Mouse (Mus musculus) kidney, postnatal 25 days (tissue): ENCODE results near the gene Zdhhc7.

Experiments used
- DNase-seq, 2 experiments: peaks; one replicate each; pipeline ENCODE4 v3.0.0; 2021; ENCODE audit warnings: mixed read lengths in 2 of 2

Gene Zdhhc7

DNA sequence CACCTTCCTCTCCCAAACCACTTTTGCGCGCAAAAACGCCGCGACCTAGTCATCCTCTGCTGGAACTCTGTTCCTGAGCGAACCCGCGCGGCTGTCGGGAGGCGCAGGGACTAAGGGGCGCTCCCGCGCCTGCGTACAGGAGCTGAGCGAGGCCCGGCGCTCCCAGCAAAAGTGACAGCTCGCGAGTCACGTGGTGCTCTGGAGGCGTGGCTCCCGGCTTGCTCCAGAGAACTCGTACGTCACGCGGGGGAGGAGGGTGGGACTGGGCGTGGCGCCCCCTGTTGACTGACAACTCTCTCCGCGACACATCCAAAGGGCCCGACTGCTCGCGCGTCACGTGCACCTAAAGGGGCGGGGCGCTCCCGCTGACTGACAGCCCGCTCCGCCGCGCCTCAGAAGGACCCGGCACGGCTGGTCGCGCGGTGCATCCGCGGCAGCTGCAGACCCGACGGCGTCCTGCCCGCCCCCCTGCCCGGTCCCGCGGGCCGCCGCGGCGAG lies 12.5 kb upstream of the Zdhhc7 start, which contains the start of gene 6430548M08Rik:
Gene 6430548M08Rik, plus strand, starts transcription at position 395 of the 498 bp plus-strand sequence.
- peak; percentile 100 for DNase-seq

DNA sequence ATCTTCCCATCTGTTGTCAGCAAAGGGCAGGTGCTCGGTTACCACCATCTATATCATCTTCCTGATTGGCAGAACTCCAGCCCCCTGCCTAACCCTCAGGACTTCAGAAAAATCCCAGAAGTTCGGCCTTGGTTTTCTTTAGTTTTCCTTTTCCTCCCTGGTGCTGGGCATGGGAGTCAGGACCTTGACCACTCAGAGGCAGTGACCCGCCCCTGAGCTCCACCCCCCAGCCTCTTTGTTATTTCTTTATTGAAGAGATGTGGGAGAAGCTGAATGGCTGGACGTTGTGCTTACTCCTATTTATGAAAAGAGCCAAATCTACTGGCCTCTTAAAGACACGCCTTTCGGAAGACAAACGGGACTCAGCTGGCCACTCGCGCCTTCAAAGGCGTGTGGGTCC lies 12.0 kb upstream of the Zdhhc7 start:
- peak; percentile 77 to 87 for DNase-seq

DNA sequence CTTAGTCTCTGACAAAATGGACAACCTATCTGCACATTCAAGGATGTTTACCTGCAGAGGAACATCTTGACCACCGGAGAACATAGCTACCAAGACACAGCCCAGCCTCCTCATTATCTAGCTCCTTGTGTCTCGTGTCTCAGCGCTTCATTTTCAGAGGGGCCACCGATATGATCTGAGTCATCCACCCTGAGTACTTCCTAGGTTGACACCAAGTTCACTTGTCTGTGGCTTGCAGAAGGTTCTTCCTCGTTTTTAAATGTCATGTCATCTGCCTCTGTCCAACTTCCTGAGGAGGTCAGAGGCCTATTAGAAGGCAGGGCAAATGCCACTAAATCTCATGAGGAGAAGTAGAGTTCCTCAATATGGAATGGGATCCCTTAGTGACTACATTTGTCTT lies 11.3 kb upstream of the Zdhhc7 start:
- no peak for DNase-seq

DNA sequence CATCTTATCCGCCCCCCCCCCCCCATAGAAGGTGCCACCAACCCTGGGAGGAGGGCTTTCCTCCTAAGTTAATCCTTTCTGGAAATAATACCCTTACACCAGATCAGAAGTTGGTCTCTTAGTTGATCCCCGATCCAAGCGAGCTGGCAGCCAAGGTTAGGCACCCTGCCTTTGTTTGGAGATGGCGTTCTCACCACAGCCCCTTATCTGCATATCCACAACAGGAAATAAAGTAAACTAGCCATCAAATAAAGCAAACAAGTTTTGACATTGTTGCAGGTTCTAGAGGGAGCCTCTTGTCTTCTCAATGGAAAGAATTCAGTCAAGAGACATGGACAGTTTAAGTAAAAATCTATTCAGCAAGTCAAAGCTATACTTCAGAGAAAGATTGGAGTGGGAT lies 10.1 kb upstream of the Zdhhc7 start:
- DNase-seq: no peak

DNA sequence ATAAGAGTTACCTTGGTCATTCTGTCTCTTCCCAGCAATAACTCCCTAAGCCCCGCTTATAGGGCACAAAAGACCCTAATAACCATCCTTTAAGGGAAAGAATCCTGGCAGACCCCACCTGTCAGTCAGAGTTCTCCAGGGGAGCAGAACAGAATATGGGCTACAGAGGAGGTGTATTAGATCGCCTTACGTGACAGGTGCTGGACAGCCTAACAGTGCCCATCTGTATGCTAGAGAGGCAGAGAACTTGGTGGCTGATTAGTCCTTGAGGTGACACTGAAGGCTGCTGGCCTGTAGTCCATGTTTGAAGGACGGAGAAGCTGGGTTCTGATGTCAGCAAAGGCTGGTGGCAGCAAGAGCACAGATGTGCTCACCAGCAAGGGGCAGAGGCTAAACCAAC lies 9.7 kb upstream of the Zdhhc7 start:
- no peak for DNase-seq

DNA sequence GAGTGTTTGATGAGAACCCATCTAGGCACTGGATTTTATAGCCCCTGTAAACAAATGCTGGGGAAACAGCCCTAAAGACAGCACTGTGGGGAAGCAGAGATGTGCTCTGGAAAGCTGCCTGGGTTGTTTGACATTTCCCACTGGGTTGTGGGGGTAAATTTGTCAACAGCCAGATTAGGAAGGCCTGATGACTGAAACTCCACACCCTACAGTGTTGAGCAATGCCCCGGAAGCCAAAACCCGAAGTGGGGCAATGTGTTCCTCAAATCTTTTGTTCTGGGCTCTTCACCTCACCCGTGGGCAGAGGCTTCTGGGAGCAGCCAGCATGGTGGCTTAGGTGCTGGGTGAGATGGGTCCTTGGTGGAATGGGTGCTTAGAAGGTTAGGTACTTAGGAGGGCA lies 7.9 kb upstream of the Zdhhc7 start:
- no peak for DNase-seq

DNA sequence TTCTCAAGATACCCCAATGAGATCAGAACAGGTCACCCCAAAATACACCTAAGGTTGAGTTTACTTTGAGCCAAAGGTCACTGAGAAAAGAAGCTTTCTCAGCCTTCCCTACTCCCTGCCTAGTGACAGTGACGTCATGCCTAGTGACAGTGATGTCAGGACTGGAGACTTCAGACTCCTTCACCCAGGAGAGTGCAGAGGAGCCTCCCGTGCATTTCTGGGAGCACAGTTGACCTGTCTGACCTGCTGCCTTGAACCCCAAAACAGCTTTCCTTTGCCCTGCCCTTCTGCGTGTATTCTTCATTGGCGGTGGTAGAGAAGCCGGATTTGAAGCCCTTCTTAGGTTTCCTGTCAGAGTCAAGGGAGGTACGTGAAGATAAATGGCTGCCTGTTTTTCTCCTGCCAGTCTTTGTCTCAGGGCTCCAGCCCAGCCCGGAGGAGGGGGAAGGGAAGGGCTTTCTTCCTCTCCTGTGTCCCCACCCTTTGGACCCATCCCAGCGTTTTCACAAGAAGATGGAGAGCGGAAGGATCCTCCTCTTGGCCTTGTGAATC lies 3.5 kb upstream of the Zdhhc7 start:
- DNase-seq: peak; percentile 88 to 92

DNA sequence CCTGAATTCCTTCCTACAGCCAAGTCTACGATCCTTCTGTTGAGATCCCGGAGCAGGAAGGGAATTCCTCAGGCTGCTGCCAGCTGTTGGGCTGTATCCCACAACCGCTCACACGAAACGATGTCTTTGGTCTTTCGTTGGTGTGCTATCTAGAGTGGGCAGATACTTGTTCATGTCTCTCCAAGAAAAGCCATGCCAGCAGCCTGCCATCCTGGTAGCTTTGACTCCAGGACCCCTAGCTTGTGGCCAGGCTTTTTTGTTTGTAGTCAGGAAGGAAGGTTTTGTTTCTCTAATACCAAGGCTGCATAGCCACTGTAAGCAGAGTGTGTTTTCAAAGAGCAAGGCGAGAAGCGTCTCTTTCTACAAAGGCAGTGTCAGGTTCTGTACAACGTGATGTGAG lies 2.6 kb upstream of the Zdhhc7 start:
- DNase-seq: peak in 1 of 2 experiments; percentile 55

DNA sequence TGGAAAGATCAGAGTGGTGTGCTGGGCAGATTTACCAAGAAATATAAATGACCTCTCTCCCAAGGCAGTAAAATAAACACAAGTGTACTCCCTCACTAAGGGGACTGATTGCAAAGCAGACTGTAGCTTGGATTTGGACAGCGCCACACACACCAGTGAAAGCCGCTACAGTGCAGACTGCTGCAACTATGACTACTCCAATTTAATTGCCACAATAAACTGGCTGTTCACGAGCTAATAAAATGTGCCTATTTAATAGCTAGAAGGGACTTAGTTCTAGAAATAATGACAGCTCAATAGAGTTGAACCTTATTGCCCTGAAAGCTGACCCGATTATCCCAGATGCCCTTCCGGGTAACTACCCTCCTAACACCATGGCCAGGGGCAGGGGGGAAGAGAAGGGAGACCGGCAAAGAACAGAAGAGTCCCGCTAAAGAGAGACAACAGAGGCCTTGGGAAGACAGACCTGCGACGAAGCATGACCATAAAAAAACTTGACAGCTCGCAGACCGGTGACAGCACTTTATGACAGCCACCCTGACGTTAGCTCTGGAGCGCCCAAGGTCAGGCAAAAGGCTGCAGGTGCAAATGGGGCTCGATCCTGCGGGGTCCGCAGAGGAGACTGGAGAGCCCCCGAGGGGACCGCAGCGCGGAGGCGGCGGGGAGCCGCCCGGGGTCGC lies 754 bp downstream of the Zdhhc7 start:
- no peak for DNase-seq

DNA sequence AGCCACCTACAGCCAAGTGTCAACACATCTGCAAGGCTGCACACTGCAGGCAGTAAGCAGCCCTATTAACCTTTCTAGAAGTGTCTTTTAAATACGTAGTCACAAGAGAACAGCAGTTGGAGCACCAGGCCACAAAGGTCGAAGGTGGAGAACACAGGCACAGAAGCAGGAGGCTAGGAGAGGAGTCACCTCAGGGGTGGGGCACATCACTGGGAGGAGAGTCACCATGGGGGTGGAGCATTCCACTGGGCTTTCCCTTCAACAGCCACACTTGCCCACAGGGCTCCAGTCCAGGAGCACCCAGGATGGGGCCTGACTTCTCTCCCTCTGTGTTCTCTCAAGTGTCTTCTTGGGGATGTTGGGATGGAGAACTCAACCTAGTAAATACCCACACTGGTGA lies 4.8 kb downstream of the Zdhhc7 start:
- peak in 1 of 2 experiments; percentile 62 for DNase-seq

DNA sequence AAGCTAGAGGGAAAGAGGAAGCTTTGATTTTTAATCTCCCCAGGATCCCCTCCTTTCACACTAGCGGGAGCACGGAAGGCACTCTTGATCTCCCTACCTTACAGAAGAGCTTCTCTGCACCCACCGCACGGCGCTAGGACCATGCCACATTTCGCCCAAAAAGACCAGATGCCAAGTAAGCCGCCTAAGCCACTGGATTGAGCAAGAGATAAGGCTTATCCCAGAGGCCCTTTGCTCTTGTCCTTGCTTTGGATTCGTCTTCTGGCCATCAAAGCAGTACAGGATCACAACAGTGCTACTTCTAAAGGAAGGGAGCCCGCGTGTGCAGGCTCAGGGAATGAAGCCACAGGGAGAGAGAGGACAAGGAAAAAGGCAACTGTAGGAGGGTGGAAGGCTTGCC lies 6.5 kb downstream of the Zdhhc7 start:
- no peak for DNase-seq

DNA sequence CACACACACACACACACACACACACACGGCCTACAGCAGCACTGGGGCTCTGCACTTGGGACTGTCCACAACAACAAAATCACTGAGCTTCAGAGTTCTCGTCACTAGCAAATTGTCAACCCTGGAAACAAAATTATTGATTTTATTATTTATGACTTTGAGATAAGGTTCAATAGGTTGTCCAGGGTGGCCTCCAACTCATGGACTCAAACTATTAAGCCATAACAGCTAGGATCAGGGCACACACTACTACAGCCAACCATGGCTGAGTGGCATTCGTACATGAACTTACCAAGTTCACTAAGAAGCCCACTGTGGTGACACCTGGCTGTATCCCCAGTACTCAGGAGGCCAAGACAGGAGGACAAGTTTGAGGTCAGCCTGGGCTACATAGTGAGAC lies 8.2 kb downstream of the Zdhhc7 start:
- DNase-seq: no peak

DNA sequence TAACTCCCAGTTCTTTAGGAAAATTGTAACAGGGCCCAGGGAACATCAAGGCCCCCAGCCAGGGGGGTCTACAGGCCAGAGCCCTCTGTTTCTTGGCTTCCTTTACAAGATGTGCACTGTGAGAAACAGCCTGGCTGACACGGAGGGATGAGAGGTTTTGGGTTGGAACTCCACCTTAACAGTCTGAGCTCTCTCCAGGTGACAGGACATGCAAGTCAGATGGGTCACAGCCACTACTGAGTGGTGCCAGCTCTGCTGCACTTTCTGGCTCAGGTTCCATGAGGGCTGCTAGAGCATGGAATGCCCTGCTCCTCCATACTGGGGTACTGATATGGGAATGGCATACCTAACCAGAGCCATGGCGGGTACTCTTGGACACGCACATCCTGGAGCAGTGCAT lies 10.2 kb downstream of the Zdhhc7 start:
- no peak for DNase-seq

DNA sequence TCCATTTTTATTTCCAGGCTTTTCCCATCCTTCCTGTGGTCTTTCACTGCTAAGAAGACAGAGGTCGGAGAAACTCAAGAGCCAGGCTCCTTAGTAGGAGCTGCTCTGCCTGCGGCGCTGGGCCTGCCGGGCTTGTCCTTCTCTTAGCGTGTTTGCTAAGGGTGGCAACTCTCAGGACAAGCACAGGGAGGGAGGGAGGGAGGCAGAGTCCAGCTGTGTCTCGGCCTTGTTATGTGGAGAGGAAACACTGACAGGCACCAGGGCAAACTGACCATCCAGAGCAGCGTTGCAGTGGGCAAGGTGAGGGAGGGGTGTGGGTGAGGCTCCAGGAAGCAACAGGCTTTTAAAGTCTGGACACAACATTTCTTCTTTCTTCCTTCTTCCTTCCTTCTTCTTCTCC lies 11.8 kb downstream of the Zdhhc7 start:
- DNase-seq: no peak

DNA sequence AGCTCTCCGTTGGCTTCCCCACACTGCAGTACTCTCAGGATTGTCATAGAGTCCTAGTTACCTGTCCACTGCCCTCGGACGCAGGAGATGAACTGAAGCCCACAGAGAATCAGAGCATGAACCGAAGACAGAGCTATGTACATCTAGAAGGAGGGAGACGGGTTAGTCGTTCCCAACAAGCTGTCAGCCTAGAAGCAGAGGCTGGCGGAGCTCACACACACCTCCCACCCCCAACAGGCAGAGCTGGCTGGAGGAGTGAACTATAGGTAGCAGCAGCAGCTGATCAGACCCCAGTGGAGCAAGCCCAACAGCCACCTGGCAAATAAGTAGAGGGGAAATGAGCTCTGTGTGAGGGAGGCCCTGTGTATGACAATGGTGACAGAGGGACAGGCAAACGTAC lies 16.5 kb downstream of the Zdhhc7 start:
- DNase-seq: no peak

DNA sequence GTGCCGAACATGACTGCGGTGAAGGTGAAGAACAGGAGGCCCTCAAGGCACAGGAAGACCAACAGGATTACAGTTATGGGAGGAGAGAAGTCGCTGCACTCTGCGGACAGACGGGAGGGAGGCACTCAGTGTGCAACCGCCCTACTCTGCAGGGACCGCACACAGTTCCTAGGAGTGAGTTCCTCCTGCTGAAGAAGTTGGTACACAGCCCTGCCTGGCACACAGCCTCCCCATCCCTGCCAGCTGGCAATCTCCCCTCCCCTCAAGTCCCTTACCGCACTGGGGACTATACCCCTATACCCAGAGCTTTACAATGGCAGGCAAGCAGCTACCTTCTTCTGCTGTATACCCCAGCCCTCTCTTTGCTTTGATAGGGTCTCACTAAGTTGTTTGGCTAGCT lies 18.0 kb downstream of the Zdhhc7 start:
- DNase-seq: no peak

DNA sequence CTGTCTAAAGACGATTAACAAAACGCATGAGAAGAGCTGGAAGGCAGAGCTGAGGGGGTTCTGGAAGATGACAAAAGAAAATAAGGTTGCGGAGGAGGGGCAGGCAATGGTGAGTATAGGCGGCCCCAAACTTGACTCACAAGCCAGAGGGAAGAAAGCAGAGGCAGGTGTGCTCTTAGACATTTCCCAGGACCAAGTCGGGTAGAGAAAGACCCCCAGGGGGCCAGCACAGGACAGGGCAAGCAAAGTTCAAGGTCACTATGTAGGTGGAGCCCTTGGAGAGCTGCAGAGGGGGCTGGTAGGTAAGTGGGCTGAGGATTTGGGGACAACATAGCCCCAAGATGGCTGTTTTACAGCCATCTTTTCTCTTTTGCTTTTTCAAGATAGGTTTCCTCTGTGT lies 21.9 kb downstream of the Zdhhc7 start:
- no peak for DNase-seq

DNA sequence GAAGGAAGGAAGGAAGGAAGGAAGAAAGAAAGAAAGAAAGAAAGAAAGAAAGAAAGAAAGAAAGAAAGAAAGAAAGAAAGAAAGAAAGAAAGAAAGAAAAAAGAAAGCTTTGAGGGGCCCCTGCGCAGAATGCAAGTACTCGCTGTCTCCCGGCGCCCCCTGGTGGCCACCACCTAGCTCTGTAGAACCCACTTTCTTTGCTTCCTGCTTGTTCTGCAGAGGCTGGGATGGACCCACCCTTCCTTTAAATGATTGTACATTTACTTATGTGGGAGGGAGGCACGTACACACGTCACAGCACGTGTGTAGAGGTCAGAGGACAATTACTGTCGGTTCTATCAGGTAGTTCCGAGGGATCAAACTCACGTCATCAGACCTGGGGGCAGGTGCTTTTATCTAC lies 23.2 kb downstream of the Zdhhc7 start:
- DNase-seq: peak; percentile 86 to 90

DNA sequence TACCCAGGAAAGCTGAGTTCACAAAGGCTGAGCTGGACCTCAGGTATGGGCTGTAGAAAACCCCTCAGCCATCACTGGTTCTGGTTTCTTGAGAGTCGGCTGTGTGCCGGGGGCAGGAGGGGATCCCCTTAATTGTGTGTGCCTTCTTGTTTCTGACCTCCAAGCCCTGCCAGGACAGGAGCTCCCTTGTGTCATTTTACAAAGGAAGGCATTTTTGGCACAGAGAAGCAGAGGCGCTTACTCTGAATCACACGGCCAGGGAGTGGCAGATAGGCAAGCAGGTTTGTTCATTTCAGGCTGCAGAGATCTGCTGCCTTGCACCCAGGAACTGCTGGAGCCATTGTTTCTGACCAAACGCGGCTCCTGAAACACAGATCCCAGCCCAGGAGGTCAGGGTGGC lies 25.9 kb downstream of the Zdhhc7 start:
- no peak for DNase-seq

DNA sequence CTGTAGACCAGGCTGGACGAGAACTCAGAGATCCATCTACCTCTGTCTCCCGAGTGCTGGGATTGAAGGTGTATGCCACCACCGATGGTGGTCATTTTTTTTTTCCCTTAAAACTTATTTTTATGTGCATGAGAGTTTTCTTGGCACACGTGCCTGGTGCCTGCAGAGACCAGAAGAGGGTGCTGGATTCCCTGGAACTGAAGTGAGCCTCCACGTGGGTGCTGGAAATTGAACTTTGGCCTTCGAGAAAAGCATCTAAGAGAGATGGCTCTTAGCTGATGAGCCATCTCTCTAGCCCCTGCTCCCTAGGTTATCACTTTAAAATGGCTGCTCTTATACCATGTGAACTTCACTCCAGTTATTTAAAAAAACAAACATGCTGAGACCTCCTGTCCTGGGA lies 26.8 kb downstream of the Zdhhc7 start:
- DNase-seq: peak; percentile 54 to 73

DNA sequence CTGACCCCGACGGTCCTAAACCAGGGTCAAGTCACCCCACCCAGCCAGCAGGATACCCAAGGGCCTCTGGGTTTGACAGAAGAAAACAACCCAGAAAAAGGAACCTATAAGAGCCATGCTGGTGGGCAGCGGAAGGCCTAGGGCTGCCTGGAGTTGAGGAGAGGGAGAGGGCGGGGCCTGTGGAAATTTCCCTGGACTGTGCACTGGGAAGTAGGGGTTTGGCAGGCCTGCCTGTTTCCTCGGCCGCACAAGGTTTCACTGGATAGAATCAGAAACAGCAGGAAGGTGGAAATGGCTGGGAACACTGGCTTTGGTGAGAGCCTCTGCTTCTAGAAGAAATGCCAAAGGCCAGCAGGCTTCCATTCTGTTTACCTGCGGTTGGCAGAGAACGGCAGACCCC lies 28.5 kb downstream of the Zdhhc7 start:
- peak; percentile 64 to 75 for DNase-seq

DNA sequence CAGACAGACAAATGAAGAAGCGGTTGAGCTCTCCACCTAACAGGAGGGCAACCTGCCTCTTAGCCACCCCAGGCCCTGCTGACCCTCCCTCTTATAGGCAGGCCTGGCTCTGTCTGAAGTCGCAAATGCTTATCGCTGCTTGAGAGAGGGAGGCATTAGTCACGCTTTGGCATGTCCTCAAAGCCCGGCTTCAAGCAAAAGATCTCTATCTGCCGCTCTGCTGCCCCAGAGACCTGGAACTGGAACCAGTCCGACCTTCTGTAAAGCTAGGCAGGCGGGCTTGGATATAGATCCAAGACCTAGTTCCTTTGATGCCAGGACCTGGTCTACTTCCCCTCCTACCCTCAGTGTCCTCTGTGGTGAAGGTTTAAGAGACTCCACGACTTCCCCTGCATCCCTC lies 29.0 kb downstream of the Zdhhc7 start:
- DNase-seq: peak in 1 of 2 experiments; percentile 53

DNA sequence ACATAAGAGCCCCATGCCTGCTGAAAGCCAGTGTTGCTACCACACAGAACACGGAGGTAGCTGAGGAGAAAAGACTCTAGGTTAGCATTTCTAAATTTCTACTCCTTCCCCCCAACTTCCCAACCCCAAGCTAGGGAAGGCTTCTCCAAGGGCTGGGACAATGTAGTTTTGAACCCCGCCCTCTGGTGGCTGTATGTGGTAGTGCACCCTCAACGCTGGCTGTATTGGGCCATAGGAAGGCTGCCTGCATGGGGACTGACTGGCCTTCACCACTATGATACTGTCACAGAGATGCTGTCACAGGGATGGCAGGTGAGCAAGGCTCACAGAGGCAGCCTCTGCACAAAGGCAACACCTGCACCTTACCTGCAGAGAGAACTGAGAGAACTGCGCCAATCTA lies 29.6 kb downstream of the Zdhhc7 start:
- DNase-seq: peak; percentile 80 to 93

DNA sequence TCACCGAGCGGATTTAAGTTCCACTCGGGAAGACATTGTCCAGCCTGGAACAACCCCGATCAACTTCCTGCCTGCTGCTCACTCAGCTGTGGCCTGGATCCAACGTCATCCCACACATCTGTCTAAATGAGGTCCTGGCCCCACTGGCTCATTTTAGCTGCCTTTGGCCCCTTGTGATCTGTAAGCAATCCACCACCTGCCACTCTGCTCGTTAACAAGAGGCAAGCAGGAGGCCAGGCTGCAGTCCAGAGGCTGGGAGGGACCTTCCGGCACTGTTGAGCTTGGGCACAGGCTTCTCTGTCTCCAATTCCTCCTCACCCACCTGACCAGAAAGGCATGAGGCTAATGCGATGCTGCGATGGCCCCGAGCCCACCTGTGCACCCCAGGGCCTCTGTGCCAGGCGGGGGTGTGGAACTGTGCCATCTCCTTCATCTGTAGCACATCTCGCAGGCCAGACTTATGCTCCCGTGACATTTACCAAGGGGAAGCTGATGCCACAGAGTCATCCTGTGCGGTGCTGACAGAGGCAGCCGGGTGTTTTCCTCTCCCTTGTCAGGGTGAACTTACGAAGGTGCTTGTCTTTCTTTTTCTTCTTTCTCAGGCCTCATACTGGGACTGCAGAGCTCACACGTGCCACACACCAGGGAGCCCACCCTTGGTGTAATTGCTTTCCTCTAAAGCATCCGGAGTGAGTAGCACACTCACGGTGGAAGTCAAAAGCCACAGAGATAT lies 33.2 kb downstream of the Zdhhc7 start:
- peak; percentile 78 to 90 for DNase-seq
